In the genomic region with DNA sequence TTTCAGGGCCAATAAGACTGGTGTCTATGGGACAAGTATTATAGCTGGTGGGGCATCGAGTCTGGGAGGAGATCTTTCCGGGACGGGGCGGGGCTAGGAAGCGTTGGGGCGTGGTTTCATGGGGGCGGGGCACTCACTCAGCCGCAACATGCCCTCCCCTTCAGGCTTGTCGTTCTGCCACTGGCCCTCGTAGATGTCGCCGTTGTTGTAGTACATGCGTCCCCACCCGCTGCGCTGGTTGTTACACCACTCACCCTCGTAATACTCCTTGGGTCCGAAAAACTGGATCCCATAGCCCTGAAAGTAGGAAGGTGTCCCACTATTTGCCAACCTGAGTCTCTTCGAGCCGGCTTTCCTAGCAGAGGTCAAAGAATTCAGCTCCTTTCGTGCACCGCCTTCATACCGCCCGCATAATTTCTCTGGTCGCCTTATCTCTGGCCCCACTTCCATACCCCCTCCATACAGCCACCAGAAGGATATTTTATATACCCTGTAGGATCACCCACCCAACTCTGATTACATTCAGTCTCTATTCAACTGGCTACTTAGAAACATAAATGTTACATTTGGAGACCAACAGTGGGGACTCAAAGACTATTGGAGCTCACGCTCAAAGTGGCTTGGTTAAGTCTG, we compare ENCODE assay signal across 1 mouse cellular context.
A peak's percentile ranks its signal among the peaks of the same experiment; 100 is the strongest.
TF ChIP-seq lines count a peak whose summit lies in the region.

No protein-coding gene starts in this region.

TF ChIP-seq in MEL, 35 proteins besides CTCF, POLR2A, EP300 and RAD21:
- TF ChIP-seq TBP (IDR thresholded peaks at IDR 0.05; ENCODE audit: low read depth, low read length) (peak; percentile 63; the same call in 1 of the 2 replicates), MXI1 (IDR thresholded peaks at IDR 0.05; ENCODE audit: low read depth, low read length) (peak; percentile 67; the same call in 1 of the 2 replicates), ZC3H11A (IDR thresholded peaks at IDR 0.05; ENCODE audit: low read depth, low read length) (no peak), HCFC1 (IDR thresholded peaks at IDR 0.05; ENCODE audit: low read depth, low read length) (peak; percentile 47; the same call in 1 of the 2 replicates), POLR2AphosphoS2 (IDR thresholded peaks at IDR 0.05; ENCODE audit: low read length) (peak; percentile 31; the same call in 1 of the 2 replicates), NELFE (IDR thresholded peaks at IDR 0.05; ENCODE audit: low read depth, low read length) (peak; percentile 57), NRF1 (IDR thresholded peaks at IDR 0.05; ENCODE audit: insufficient read depth, low read depth, low read length, poor library complexity, severe bottlenecking) (peak; percentile 41; the same call in 1 of the 2 replicates), MAZ (IDR thresholded peaks at IDR 0.05; ENCODE audit: low read depth, low read length) (peak; percentile 36; the same call in 1 of the 2 replicates), MEF2A (IDR thresholded peaks at IDR 0.05; ENCODE audit: extremely low read depth, insufficient replicate concordance, low read depth, low read length, poor library complexity, severe bottlenecking) (no peak), ELF1 (IDR thresholded peaks at IDR 0.05; ENCODE audit: low read depth, low read length) (no peak), GATA1 (IDR thresholded peaks at IDR 0.05; ENCODE audit: low read depth, low read length) (peak; percentile 48; the same call in 1 of the 2 replicates), UBTF (IDR thresholded peaks at IDR 0.05; ENCODE audit: borderline replicate concordance, insufficient read depth, low read depth, low read length) (no peak), MYC (IDR thresholded peaks at IDR 0.05; ENCODE audit: low read depth, low read length) (0 out of 2 replicates have a peak, but pooled peaks have one; percentile 36), SIN3A (IDR thresholded peaks at IDR 0.05; ENCODE audit: low read length) (peak; percentile 65; the same call in 1 of the 2 replicates)
